Mouse (Mus musculus) 3T3-L1 (cell line): Measurements from ENCODE around the gene Fam166b.

Experiments
- DNase-seq: peaks from one replicate; pipeline ENCODE4 v3.0.0-alpha.2; 2015; ENCODE audit warnings: low read depth, low spot score

The Fam166b gene

GRCm38 (mm10) chr4:43381408-43382154 is 47.4 kb downstream of the Fam166b start, which contains the start of gene Rusc2:
Gene Rusc2 (plus strand): TSS chr4:43381979.
- DNase-seq = peak; percentile 72

- no peak for DNase-seq
These were observed 48.0 kb downstream of the Fam166b start for GRCm38 (mm10) chr4:43380951-43381350.

- DNase-seq = no peak
These were observed 49.3 kb downstream of the Fam166b start for GRCm38 (mm10) chr4:43379601-43380000.
